Mouse (Mus musculus) limb, embryonic 12.5 days (tissue): ENCODE measurements around the gene Ahdc1. TPM values are rescaled to one million over a fixed set of nuclear protein-coding genes. Genes with fewer than 3 reads are reported as not detected.

Experiments
- ATAC-seq: fragments of 200-750 bp; cut with Nextera tagmentation; 2 replicates; pipeline ENCODE4 v1.8.0; 2017; ENCODE audit warnings: low read depth, moderate TSS enrichment; ENCODE audit not compliant: insufficient number of reproducible peaks, insufficient read depth, low FRiP score, low TSS enrichment
- H3K27ac ChIP-seq: fragments of 300-500 bp; sonication (generic); 2 replicates; pipeline ENCODE4 v1.5.1; 2016; ENCODE audit warnings: mild to moderate bottlenecking, moderate library complexity
- H3K27me3 ChIP-seq: fragments of 300-500 bp; sonication (generic); 2 replicates; pipeline ENCODE4 v1.6.1; 2016; ENCODE audit warnings: mild to moderate bottlenecking, moderate library complexity
- H3K36me3 ChIP-seq: fragments of 300-500 bp; sonication (generic); 2 replicates; pipeline ENCODE4 v1.6.1; 2016; ENCODE audit warnings: mild to moderate bottlenecking, moderate library complexity
- H3K4me1 ChIP-seq: fragments of 300-500 bp; sonication (generic); replicated peaks from 2 replicates; pipeline ENCODE4 v1.6.1; 2016
- H3K4me2 ChIP-seq: fragments of 300-500 bp; sonication (generic); 2 replicates; pipeline ENCODE4 v1.6.1; 2016; ENCODE audit warnings: mild to moderate bottlenecking, moderate library complexity
- H3K4me3 ChIP-seq: fragments of 300-500 bp; sonication (generic); replicated peaks from 2 replicates; pipeline ENCODE4 v1.5.1; 2016; ENCODE audit warnings: mild to moderate bottlenecking
- H3K9ac ChIP-seq: fragments of 300-500 bp; sonication (generic); replicated peaks from 2 replicates; pipeline ENCODE4 v1.6.1; 2016; ENCODE audit warnings: mild to moderate bottlenecking, moderate library complexity
- H3K9me3 ChIP-seq: fragments of 300-500 bp; sonication (generic); 2 replicates; pipeline ENCODE4 v1.6.1; 2016; ENCODE audit warnings: mild to moderate bottlenecking, moderate library complexity
- WGBS: fragments of 180-500 bp; shearing (Covaris S2); methylation state at CpG from one replicate; pipeline ENCODE4 v1.1.7; 2016; 5-methylcytosine and 5-hydroxymethylcytosine counted together
- polyA plus RNA-seq: library from polyadenylated mRNA; unstranded; fragments of >200 nt; fragmentation: Nextera tagmentation; extraction: Ambion mirVana; gene quantifications from 2 replicates; pipeline ENCODE4 v1.2.1, GENCODE M21; 2016

Gene Ahdc1
- polyA plus RNA-seq, 1 experiment from 2014 or later, result 14.5 TPM

DNA sequence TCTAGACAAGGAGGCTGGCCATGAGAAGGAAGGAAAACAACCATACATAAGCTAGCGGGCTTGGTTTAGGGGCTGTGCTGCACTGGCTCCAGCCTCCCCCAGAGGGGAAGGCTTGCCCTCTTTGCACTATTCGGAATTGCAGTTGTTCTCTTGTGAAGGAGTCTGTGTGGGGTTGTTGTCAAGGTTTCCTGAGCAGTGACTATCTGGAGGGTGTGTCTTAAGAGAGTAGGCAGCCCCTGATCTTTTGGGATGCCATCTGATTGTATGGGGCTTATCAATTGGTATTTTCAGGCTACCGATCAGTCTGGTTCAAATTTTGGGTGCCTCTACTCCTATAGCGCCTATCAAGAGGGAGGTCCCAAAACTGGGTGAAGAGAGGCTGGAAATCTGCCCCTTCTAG is 31.2 kb downstream of the Ahdc1 start:
- no peak for ATAC-seq
- Histone ChIP-seq H3K9me3 (no peaks in the 10 kb centered on the region), H3K4me1 (peaks cover 98% of the 10 kb centered on the region), H3K36me3 (no peaks in the 10 kb centered on the region), H3K27ac (peak overlapping the region; percentile 92), H3K4me3 (peak overlapping the region; percentile 65), H3K4me2 (peak overlapping the region; percentile 100), H3K9ac (0 out of 2 replicates have a peak overlapping the region, but pooled peaks have one; percentile 24), H3K27me3 (peaks cover 5% of the 10 kb centered on the region; the same call in 1 of the 2 replicates)
- WGBS, result 17% methylated on average over 4 of the region's 4 CpGs

DNA sequence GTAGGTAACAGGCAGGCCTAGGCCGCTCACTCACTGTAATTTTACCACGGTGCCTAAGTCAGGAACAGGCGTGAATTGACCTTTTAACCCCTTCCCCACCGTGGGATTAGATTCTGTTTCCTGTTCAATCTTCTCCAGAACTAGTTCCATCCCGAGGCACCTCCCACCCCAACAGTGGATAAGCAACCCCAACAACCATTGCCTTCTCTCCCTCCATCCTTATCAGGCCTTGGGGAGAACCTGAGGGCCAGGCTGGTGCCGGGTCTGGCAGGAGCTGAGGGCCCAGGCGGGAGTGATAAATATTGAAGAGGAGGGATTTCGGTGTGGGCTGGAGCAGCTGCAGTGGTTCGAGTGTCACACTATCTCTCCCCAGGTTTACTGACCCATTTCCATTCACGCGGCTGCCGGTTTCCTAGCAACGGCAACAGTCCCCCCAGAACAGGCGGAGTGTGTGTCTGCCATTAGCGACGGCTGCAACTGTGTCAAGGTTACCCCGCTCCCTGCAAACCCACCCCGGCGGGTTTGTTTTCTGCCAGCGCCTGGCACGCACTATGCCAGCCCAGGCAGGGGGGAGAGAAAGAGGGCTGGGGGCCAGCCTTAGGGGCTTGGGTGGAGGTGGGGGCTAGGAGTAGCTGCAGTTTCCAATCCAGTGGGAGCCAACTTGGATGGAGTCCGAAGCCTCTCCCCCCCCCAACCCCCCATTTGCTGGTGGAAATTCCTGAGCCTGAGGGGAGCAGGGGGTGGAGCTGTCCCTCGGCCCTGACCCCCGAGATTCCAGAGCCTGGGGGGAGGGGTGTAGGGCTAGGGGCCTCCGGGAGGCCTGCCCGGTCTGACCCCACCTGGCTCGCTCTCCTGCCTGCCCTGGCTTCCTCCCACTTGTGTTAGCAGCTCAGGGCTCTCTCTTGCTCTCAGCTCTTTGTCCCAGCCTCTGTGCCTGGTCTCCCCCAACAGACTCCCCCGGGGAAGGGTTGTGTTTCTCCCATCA is 31.9 kb downstream of the Ahdc1 start:
- 4% methylated on average over 28 of the region's 28 CpGs for whole genome bisulfite sequencing
- H3K9ac ChIP-seq, result peak overlapping the region; percentile 51
- no peaks in the 10 kb centered on the region for H3K27me3 ChIP-seq
- no peaks in the 10 kb centered on the region for H3K36me3 ChIP-seq
- peak overlapping the region; percentile 65 for H3K4me3 ChIP-seq
- H3K4me1 ChIP-seq, result peaks cover 98% of the 10 kb centered on the region
- H3K27ac ChIP-seq, result peak overlapping the region; percentile 92
- H3K9me3 ChIP-seq, result no peaks in the 10 kb centered on the region
- peak; percentile 18 for ATAC-seq
- H3K4me2 ChIP-seq, result peak overlapping the region; percentile 100

DNA sequence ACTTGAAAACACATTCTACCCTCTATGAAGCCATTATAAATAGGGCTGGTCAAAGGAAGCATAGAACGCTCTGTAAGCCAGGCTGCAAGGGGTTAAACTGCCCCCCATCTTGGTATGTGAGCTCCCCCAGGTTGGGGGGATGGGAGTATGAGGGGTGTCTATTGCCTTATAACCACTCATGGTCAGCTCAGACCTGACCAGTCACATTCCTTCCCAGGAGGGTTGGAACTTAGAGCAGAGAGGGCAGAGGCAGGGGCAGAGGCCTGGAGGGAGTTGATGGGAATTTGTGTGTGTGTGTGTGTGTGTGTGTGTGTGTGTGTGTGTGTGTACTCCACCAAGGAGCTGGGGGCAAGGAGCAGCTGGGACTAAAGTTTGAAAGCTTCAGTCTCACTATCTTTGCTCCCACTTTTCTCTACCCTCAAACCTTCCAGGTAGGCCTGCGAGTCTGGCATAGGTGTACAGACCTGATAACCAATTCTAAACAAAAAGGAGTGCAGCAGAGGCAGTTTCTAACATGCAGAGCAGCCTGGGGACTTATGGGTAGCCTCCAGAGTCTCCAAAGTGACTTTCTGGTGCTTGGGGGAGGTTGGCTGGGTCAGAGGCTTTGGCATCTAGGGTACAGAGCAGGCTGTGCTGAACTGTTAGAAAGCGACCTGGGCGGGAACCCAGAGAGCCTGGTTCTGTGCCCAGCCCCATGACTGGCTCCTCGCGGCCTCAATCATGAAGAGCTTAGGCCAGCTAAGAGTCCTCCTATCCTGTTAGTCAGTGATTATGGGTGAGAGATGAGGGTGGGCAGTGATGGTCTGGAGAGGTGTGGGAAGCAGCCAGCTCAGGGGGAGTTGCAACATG is 33.0 kb downstream of the Ahdc1 start:
- WGBS, result 14% methylated on average over 6 of the region's 6 CpGs
- H3K4me2 ChIP-seq, result peak overlapping the region; percentile 100
- H3K27me3 ChIP-seq, result no peaks in the 10 kb centered on the region
- no peaks in the 10 kb centered on the region for H3K9me3 ChIP-seq
- 0 out of 2 replicates have a peak overlapping the region, but pooled peaks have one; percentile 65 for H3K4me3 ChIP-seq
- peak overlapping the region; percentile 92 for H3K27ac ChIP-seq
- no peak overlapping the region for H3K9ac ChIP-seq
- ATAC-seq, result no peak
- H3K36me3 ChIP-seq, result 0 out of 2 replicates have a peak, but pooled peaks cover 1% of the 10 kb centered on the region
- peaks cover 99% of the 10 kb centered on the region for H3K4me1 ChIP-seq

DNA sequence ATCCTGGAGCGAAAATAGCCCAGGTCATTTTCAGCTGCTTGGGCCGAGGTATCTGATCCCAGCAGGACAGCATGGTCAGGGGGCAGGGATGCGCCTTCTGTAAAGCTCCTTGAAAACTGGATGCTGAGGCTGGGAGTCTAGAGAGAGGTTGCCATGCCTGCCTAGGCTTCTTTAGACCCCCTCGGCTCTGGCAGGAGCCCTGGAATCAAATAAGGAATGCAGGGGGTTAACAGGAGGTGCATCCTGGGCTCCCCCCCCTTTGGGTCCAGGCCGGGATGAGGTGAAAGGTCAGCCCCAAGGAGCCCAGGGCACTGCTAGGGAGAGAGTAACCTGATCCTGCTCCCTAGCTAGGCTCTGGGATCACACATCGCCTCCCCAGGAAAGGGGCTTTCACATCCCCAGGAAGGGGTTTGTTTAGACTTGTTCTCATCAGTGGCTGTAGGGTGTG is 33.6 kb downstream of the Ahdc1 start:
- Histone ChIP-seq H3K4me1 (peaks cover 100% of the 10 kb centered on the region), H3K9ac (no peak overlapping the region; the same call in 1 of the 2 replicates), H3K4me2 (peak overlapping the region; percentile 37), H3K36me3 (0 out of 2 replicates have a peak, but pooled peaks cover 4% of the 10 kb centered on the region), H3K4me3 (no peak overlapping the region), H3K27me3 (no peaks in the 10 kb centered on the region), H3K9me3 (no peaks in the 10 kb centered on the region), H3K27ac (peak overlapping the region; percentile 92)
- ATAC-seq, result no peak
- WGBS, result 5% methylated on average over 6 of the region's 6 CpGs

DNA sequence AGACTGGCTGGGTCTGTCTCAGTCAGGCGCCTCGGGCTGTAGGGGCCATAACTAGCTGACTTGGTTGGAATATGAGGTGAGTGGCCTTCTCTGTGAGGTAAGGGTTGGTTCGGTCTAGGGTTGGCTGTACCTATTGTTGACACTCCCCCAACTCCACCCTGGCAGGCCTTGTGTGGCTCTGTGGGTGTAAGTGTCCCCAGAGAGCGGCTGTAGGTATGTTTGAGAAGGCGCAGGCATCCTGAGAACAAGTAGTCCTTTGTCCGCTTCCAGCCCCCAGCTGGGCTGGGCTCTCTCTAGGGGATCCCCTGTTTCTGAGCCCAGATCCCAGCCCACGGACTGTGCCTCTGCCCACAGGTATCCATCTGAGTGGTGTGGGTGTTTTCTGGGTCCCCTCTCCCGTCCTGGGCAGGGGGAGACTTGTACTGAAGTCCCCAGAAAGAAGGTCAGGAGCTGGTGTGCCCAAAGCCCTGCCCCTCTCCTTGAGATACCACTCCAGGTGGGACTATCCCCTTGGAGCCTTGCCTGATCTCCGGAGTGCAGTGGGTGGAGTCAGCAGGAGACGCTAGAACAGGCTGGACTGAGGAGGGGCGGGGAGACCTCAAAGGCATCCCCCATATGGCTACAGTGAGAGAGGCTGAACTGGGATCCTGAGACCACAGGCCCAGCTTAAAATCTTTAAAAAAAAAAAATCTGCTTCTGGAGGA is 34.9 kb downstream of the Ahdc1 start:
- H3K9ac ChIP-seq, result 0 out of 2 replicates have a peak overlapping the region, but pooled peaks have one; percentile 9
- 0 out of 2 replicates have a peak, but pooled peaks cover 4% of the 10 kb centered on the region for H3K36me3 ChIP-seq
- WGBS, result 37% methylated on average over 11 of the region's 11 CpGs
- H3K4me3 ChIP-seq, result no peak overlapping the region
- no peaks in the 10 kb centered on the region for H3K27me3 ChIP-seq
- no peak for ATAC-seq
- peaks cover 100% of the 10 kb centered on the region for H3K4me1 ChIP-seq
- no peaks in the 10 kb centered on the region for H3K9me3 ChIP-seq
- peak overlapping the region; percentile 92 for H3K27ac ChIP-seq
- peak overlapping the region; percentile 37 for H3K4me2 ChIP-seq

DNA sequence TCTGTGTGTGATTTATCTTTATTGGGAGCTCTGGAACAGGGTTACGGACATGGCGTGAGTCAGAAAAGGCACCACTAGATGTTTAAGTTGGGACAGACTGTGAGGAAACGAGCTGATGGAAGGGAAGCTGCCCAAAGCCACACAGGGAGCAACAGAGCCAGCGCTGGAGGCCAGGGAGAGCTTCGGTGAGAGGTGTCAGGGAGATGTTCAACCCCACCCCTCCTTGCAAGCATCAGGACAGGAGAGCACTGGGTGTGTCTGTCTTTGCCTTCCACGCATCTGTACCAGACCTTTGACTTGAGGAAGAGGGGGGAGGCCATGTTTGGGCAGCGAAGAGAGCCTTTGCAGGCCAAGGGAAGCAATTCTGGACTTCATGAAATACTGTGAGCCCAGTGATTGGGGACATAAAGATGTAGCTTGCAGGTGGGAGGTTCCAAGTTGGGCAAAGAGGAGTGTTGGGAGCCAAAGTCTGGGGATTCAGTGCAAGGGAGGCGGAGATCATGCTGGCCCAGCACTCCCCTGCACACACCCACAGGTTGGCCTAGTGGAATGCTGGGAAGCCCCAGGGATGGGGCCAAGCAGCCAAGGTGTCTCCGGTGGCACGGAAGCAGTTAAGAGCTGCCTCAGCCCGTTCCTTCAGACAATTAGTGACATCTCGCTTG is 35.8 kb downstream of the Ahdc1 start:
- Histone ChIP-seq H3K27me3 (no peaks in the 10 kb centered on the region), H3K4me3 (no peak overlapping the region), H3K27ac (peak overlapping the region; percentile 73), H3K9ac (no peak overlapping the region), H3K4me1 (peaks cover 100% of the 10 kb centered on the region), H3K36me3 (0 out of 2 replicates have a peak, but pooled peaks cover 4% of the 10 kb centered on the region), H3K9me3 (no peaks in the 10 kb centered on the region), H3K4me2 (peak overlapping the region; percentile 32)
- ATAC-seq, result no peak
- WGBS, result 28% methylated on average over 12 of the region's 12 CpGs

DNA sequence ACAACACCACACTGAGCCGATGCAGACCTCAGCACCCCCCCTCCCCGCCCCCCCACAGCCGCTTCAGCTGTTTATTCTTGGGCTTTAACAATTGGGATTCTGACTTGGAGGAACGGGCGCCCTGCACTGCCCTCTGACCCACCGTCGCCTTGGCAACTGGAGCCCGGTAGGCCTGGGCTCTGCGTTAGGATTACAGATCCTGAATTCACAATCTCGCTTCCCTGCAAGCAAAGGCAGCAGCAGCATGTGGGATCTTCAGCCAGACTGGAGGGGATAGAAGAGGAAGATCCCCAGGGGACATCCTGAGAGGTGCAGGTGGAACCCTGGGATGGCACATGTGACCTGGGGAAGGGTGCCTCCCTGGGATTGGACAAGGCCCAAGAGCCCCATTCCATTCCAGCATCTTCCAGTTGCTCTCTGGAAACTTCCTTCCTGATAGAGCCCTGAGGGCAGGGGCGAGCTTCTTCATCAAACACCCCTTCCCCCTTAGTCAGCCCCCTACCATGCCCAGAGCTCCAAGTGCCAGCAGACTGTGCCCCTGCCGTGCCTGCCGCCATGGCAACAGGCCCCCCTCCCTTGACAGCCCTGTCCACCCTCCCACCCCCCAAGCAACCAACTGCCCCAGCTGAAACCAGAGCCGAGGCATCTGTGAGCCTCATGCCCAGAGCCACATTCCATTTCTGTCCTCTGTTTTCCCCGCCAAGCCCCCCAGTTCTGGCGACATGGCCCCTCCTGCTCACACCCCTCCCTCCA is 36.5 kb downstream of the Ahdc1 start:
- Histone ChIP-seq H3K9ac (peak overlapping the region; percentile 34; the same call in 1 of the 2 replicates), H3K4me3 (no peak overlapping the region), H3K27me3 (no peaks in the 10 kb centered on the region), H3K36me3 (0 out of 2 replicates have a peak, but pooled peaks cover 4% of the 10 kb centered on the region), H3K9me3 (no peaks in the 10 kb centered on the region), H3K4me2 (peak overlapping the region; percentile 32), H3K4me1 (peaks cover 100% of the 10 kb centered on the region), H3K27ac (peak overlapping the region; percentile 73)
- ATAC-seq, result no peak
- WGBS, result 14% methylated on average over 16 of the region's 16 CpGs

DNA sequence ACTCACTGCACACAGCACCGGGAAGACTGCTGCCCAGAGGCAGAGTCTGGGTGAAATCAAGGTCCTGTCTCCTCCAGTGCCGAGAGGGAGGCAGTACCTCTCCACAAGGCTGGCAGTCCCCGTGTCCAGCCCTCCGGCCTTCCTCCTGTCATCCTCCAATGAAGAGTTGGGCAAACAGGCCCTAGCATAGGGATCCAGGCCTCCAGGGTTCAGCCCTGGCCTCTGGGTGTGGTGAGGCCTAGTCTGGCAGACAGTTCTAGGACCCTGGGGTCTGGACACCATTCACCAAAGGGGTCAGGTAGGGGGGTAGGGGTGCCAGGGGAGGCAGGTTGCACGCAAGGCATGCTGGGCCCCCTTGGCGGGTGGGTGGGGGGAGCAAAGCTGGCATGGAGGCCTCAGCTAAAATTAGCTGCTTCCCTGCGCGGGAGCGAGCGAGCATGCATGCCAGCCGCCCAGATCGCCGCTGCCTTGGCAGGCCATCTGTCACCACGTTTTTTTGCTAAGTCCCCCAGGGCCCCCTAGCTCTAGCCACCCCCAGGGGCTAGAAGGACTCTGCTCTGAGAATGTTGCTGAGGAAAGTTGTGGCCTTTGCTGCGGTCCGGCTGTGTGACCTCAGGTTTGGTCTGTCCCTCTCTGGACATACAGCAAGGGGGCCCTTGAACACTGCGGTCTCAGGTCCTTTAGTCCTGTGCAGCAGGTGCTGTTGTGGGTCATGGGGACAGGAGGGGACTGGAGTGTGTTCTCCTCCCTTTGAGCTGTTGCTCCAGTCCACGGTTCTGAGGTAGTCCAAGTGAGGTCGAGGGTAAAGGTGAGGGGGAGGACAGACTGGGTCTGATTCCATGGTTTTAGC is 38.2 kb downstream of the Ahdc1 start:
- 0 out of 2 replicates have a peak, but pooled peaks cover 11% of the 10 kb centered on the region for H3K36me3 ChIP-seq
- peak overlapping the region; percentile 35; the same call in 1 of the 2 replicates for H3K9ac ChIP-seq
- no peaks in the 10 kb centered on the region for H3K27me3 ChIP-seq
- H3K4me3 ChIP-seq, result no peak overlapping the region
- ATAC-seq, result no peak
- peak overlapping the region; percentile 59 for H3K27ac ChIP-seq
- no peaks in the 10 kb centered on the region for H3K9me3 ChIP-seq
- H3K4me1 ChIP-seq, result peaks cover 100% of the 10 kb centered on the region
- no peak overlapping the region; the same call in 1 of the 2 replicates for H3K4me2 ChIP-seq
- WGBS, result 57% methylated on average over 19 of the region's 19 CpGs
